Mouse (Mus musculus) gastrocnemius, postnatal 14 days (tissue): ENCODE measurements around the gene Astn2. TPM values are rescaled to one million over a fixed set of nuclear protein-coding genes. Genes with fewer than 3 reads are reported as not detected.
A peak's percentile ranks its signal among the peaks of the same experiment; 100 is the strongest.
"Not testable (repeated sequence)": the region's sequence is repeated elsewhere in the genome, so short reads cannot be mapped to it uniquely, and the experiment has no call there.

Source experiments
- DNase-seq: peaks from one replicate; pipeline ENCODE4 v3.0.0; 2021; ENCODE audit warnings: mixed read lengths
- intact Hi-C: fragments of 180-260 bp; cut with DNase I; formaldehyde crosslinking; loops from one replicate; pipeline ENCODE4 v1.15.1; 2025; ENCODE audit warnings: low total_unique reads
- total RNA-seq, 2 experiments: library from RNA; stranded (reverse); gene quantifications; 2 replicates each; pipeline ENCODE4 v1.2.3; 2021

Gene Astn2
- total RNA-seq, 2 experiments from 2014 or later, result 0.78 to 1.6 TPM

DNA sequence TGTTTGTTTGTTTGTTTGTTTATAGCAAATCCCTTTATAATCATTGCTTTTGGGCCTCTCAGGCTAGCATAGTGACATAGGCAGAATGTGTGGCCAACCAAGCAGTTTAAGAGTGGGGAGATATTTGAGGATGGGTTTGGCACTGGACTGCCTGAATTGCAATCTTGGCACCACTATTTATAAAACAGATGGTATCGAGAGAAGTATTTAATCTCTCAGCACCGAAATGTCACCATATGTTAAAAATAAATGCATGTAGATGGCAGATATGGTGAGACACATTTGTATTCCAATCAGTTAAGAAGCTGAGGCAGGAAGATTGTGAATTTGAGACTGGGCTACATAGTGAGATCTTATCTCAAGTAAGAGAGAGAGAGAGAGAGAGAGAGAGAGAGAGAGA lies 692.7 kb downstream of the Astn2 start:
- intact Hi-C loops, result no loop called here
- DNase-seq, result no peak

DNA sequence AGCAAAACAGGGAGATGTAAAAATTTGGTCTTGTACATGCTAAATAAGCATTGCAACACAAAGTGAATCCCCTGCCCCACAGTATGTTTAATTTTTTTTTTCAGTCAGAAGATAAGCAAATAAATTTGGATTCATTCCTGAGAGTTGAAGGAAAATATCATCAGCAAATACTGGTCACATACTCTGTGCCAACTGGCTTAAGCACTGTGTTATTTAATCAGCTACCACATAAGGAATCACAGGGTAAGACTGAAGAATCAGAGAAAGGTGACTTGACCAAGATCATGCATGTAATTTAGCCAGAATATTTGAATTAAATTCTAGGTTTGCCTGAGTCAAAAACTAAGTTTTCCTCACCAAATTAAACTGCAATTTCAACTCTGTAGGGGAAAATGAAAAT lies 693.8 kb downstream of the Astn2 start:
- DNase-seq, result no peak
- intact Hi-C loops, result no loop called here

GRCm38 (mm10) chr4:65701848-65702247 lies 702.6 kb downstream of the Astn2 start:
- intact Hi-C loops, result no loop called here

GRCm38 (mm10) chr4:65699743-65700361 lies 704.6 kb downstream of the Astn2 start:
- no peak for DNase-seq
- intact Hi-C loops, result no loop called here

More at GRCm38 (mm10) chr4:65701848-65702247, 702.6 kb downstream of the Astn2 start:
- no peak for DNase-seq

DNA sequence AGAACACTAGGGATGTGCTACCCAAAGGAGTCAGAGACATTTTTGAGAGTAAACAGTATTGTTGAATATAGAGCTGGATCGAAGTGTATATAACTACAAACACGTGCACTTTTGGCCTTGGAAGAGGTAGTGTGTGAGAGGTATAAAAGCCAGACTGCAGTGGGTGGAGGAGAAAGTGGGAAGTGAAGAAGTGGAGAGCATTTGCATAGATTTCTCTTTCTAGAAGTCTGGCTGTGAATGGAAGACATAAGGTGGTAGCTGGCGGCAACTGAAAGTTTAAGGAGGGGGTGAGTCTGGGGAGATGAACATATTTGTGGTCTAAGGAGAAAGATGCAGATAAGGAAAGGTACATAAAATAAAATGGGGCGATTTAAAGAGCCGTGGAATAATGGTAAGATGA lies 709.2 kb downstream of the Astn2 start:
- DNase-seq, result no peak
- intact Hi-C loops, result no loop called here

- intact Hi-C loops, result no loop called here
- no peak for DNase-seq
Measured at GRCm38 (mm10) chr4:65694011-65694410, 710.4 kb downstream of the Astn2 start.

- intact Hi-C loops, result no loop called here
Measured at GRCm38 (mm10) chr4:65687006-65687723, 717.2 kb downstream of the Astn2 start.

GRCm38 (mm10) chr4:65686258-65687005 lies 718.0 kb downstream of the Astn2 start:
- no peak for DNase-seq
- intact Hi-C loops, result no loop called here

More at GRCm38 (mm10) chr4:65687006-65687723, 717.2 kb downstream of the Astn2 start:
- no peak for DNase-seq

DNA sequence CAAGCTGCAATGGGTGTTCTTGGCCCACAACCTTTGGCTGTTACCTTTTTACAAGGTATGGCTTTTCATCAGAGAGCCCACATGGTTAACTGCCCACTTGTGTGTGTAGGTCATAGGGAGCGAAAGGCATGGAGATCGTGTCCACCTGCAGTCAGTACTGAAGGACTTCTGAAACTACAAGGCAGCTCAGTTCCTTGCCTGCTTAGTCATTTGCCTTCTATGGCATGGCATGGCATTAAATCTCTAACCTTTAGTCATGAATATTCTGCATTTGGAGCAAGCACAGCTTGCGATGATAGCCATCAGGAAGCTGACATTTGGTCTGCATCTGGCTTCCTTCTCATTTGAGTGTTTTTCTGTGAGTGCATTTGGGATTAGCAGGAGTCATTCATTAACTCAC lies 720.0 kb downstream of the Astn2 start:
- intact Hi-C loops, result no loop called here
- no peak for DNase-seq

GRCm38 (mm10) chr4:65679786-65680185 lies 724.6 kb downstream of the Astn2 start:
- intact Hi-C loops, DNase-seq: not testable (repeated sequence)

- no peak for DNase-seq
- intact Hi-C loops, result no loop called here
Measured at GRCm38 (mm10) chr4:65678929-65679328, 725.5 kb downstream of the Astn2 start.

DNA sequence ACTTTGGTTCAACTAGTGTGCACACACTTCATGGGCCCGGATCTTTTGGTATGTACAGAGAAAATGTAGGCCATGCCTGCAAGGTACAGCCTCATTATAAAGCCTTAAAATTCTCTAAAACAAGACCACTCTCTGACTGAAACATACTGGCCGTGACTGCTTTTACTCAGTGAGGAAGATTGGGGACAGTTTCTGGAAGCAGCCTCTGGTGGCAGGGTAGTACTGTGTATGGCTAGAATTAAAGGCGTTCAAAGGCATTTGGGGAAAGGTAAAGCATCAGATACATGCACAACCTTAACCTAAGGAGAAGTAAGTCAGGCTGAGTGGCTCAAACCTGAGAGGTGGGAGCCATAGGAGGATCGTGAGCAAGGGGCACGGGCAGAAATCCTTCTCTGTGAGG lies 725.9 kb downstream of the Astn2 start:
- no peak for DNase-seq
- intact Hi-C loops, result no loop called here

GRCm38 (mm10) chr4:65674267-65674978 lies 730.0 kb downstream of the Astn2 start:
- intact Hi-C loops, result no loop called here
- DNase-seq, result no peak

DNA sequence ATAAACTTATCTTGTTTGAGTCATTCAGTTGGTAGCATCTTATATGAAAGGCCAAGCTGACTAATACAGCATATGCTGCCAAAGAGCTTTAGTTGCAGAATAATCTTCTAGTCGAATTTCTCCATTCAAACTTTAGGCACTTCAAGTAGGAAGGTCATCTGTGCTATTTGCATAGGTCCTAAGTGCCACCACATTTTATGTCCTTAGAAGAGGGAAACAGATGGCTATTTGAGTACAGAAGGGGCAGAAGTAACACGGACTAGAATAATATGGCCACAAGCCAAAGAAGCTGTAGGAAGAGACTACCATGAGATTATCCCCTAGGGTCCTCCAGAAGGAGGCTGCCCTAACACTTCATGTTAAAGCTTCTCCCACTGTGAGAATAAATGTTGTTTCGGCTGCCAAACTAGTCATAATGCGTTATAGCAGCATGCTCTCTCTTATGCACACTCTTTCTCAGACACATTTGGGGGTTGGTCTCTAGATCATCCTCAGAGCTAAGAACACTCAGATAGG lies 730.9 kb downstream of the Astn2 start:
- DNase-seq, result no peak
- intact Hi-C loops, result no loop called here

DNA sequence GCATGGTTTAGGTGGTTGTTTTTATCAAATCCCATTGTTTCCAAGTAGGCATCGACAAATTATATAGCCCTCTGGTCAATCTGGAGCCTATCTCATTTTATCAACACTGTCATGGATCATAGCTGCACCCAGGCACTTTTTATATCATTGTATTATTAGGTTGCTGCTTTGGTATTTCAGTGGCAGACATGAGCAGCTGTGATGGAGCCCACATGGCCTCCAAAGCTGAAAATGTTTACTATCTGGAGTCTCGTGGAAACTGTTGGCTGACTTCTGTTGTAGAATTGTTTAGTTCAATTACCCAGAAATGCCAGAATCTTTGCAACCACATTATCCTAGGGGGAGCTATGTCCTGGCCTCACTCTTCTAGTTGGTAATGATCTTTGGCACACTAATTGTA lies 732.1 kb downstream of the Astn2 start:
- DNase-seq, result no peak
- intact Hi-C loops, result no loop called here

DNA sequence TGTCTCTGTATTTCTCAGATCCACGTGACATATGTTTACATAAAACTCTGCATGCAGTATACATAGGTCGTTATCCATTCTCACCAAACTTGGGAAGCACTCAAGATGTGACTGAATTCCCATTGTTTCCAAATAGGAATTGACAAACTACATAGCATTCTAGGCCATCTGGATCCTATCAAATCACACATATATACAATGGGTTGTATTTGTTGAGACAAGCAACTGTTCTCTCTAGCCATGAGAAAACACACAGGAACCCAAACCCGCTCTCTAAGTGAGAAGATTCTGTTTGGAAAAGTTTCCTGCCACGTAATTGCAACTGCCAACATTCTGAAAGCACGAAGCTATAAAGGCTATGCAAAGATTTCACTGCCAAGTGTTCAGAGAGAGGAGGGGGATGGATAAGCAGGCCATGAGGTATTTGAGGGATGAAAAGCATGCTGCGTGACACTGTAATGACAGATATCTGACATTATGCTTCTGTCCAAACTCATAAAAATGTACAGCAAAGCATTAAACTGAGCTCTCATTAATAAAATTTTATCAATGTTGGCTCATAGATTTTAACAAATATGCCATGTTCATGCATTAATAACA lies 732.7 kb downstream of the Astn2 start:
- DNase-seq, result no peak
- intact Hi-C loops, result no loop called here

DNA sequence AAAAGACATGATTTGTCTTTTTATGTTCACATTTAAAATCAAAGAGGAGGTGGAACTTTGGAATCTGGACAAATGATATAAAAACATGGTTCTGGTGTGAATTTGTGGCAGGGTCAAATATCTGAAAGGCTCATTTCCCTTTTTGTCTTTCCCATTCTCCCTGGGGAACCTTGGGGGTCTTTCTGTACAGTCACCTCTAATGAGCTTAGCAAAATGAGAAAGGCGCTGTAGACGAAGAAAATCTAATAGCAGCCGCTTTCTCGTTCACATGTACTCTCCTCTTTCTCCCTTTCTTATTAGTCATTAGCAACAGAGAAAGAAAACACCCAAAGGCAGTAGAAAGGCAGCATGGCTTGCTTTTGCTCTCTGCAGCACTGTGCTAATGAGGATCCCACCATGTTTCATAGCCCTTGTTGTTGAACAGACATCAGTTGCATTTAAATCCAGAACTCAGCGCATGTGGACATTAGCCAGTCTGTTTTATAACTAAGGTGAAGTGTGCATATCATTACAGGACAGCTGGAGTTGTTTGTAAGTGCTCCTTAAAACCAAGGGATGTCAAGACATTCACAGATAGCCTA lies 737.3 kb downstream of the Astn2 start:
- intact Hi-C loops, result no loop called here
- DNase-seq, result no peak

GRCm38 (mm10) chr4:65663176-65663575 lies 741.2 kb downstream of the Astn2 start:
- intact Hi-C loops, result no loop called here
- no peak for DNase-seq

- intact Hi-C loops, result loop anchor here (10.0 kb wide), 1 partner anchor 140 kb away; no protein-coding TSS in a partner anchor
- DNase-seq, result peak; percentile 81
Measured at GRCm38 (mm10) chr4:65654723-65655122, 749.7 kb downstream of the Astn2 start.
